Mouse (Mus musculus): ENCODE measurements at regions not wholly inside any gene's neighbourhood (a gene's known extent, or its start where the extent isn't known, plus 50 kb on each side); places are given as distances from the start of the nearest gene placed in this dataset.

GRCm38 (mm10) chr10:37988297-37989263, 833.0 kb downstream of the Rfpl4b start:
- Histone ChIP-seq H3K36me3 (no peaks in the 10 kb centered on the region), H3K27ac (replicated peaks) (no peak overlapping the region), H3K27me3 (no peaks in the 10 kb centered on the region), H3K4me2 (no peak overlapping the region), H3K9ac (no peak overlapping the region), H3K9me3 (no peaks in the 10 kb centered on the region), H3K4me1 (replicated peaks) (peaks cover 5% of the 10 kb centered on the region), H3K4me3 (no peak overlapping the region)
- ATAC-seq (ENCODE audit: low read depth), result peak; percentile 71; the same call in 1 of the 2 replicates
- 44% methylated on average over 11 of the region's 11 CpGs for WGBS

DNA sequence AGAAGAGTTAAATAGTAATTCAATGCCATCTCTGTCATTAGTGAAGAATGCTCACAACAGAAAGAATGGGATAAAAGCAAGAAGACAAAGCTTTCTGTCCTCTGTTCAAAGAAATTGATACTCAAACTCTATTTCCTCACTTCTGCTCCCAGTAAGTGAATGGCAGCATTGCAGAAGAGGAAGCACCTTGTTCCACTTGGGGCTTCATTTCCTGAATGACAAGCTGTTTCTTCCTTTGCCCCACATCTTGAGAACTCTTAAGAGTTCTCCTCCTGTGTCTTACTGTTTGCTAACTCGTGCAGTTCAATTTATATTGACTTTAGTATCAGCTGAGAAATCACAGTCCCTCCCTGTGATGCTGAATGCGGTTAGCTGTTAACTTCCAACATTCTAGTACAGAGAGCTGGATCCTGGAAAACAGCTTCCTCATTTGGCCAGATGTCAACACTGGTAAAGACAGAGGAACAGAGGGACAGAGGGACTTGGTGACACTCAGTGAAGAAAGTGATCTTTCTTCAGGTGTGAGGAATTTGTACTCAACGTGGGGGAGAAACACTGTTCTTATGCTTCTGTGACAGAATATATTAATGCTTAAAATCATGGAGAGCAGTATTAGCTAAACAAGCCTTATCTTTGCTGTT, 840.3 kb upstream of the Marcks start:
- 73% methylated on average over 3 of the region's 3 CpGs for WGBS

GRCm38 (mm10) chr10:37960051-37960450, 821.3 kb upstream of the Marcks start:
- H3K4me2 ChIP-seq, result no peak overlapping the region
- no peaks in the 10 kb centered on the region for H3K36me3 ChIP-seq
- H3K4me3 ChIP-seq, result no peak overlapping the region
- ATAC-seq (ENCODE audit: low read depth), result no peak
- H3K9me3 ChIP-seq, result no peaks in the 10 kb centered on the region
- no peak overlapping the region for H3K27ac ChIP-seq (replicated peaks)
- H3K9ac ChIP-seq, result no peak overlapping the region
- H3K4me1 ChIP-seq (replicated peaks), result no peaks in the 10 kb centered on the region
- H3K27me3 ChIP-seq, result no peaks in the 10 kb centered on the region

More for the DNA sequence above, 840.3 kb upstream of the Marcks start:
- no peak overlapping the region for H3K9ac ChIP-seq
- H3K27me3 ChIP-seq, result no peaks in the 10 kb centered on the region
- no peak overlapping the region for H3K4me3 ChIP-seq
- H3K27ac ChIP-seq (replicated peaks), result no peak overlapping the region
- H3K4me2 ChIP-seq, result no peak overlapping the region
- ATAC-seq (ENCODE audit: low read depth), result no peak
- no peaks in the 10 kb centered on the region for H3K36me3 ChIP-seq
- no peaks in the 10 kb centered on the region for H3K4me1 ChIP-seq (replicated peaks)
- H3K9me3 ChIP-seq, result no peaks in the 10 kb centered on the region

- Histone ChIP-seq H3K36me3 (no peaks in the 10 kb centered on the region), H3K4me3 (no peak overlapping the region), H3K27ac (replicated peaks) (no peak overlapping the region), H3K4me1 (replicated peaks) (no peaks in the 10 kb centered on the region), H3K9me3 (no peaks in the 10 kb centered on the region), H3K27me3 (no peaks in the 10 kb centered on the region), H3K9ac (no peak overlapping the region), H3K4me2 (no peak overlapping the region)
- ATAC-seq (ENCODE audit: low read depth), result no peak
- 88% methylated on average over 2 of the region's 2 CpGs for WGBS
Measured at GRCm38 (mm10) chr10:37914780-37915179, 776.1 kb upstream of the Marcks start.

GRCm38 (mm10) chr10:37911669-37912068, 772.9 kb upstream of the Marcks start:
- Histone ChIP-seq H3K36me3 (no peaks in the 10 kb centered on the region), H3K4me1 (replicated peaks) (no peaks in the 10 kb centered on the region), H3K4me3 (no peak overlapping the region), H3K9ac (no peak overlapping the region), H3K27ac (replicated peaks) (no peak overlapping the region), H3K27me3 (no peaks in the 10 kb centered on the region), H3K9me3 (no peaks in the 10 kb centered on the region), H3K4me2 (no peak overlapping the region)
- no peak for ATAC-seq (ENCODE audit: low read depth)

- no peak overlapping the region for H3K27ac ChIP-seq (replicated peaks)
- no peaks in the 10 kb centered on the region for H3K4me1 ChIP-seq (replicated peaks)
- H3K9ac ChIP-seq, result no peak overlapping the region
- H3K9me3 ChIP-seq, result no peaks in the 10 kb centered on the region
- H3K36me3 ChIP-seq, result no peaks in the 10 kb centered on the region
- no peak overlapping the region for H3K4me3 ChIP-seq
- H3K27me3 ChIP-seq, result no peaks in the 10 kb centered on the region
- ATAC-seq (ENCODE audit: low read depth), result no peak
- H3K4me2 ChIP-seq, result no peak overlapping the region
- 71% methylated on average over 2 of the region's 2 CpGs for WGBS
Measured at GRCm38 (mm10) chr10:37908276-37908675, 769.6 kb upstream of the Marcks start.

DNA sequence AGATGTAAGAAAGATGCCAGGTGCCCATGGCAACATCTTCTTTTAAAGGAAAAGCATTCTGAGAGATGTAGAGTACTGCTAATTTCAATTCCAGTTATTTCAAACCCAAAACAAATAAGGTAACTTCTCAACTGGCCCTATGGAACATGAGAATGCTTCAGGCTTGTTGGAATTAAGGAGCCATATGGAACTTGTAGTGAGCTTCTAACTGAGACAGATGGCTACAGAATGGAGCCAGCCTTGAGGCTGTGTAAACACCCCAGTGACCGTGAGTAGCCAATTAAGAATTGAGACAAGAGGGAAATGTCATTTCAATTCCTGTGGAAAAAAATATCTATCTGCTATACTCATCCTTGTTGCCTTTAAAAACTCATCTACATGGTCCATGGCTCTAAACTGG, 769.0 kb upstream of the Marcks start:
- H3K9me3 ChIP-seq, result no peaks in the 10 kb centered on the region
- H3K9ac ChIP-seq, result no peak overlapping the region
- H3K4me1 ChIP-seq (replicated peaks), result no peaks in the 10 kb centered on the region
- no peak overlapping the region for H3K27ac ChIP-seq (replicated peaks)
- no peak overlapping the region for H3K4me2 ChIP-seq
- ATAC-seq (ENCODE audit: low read depth), result no peak
- 42% methylated on average over 1 of the region's 1 CpGs for WGBS
- no peak overlapping the region for H3K4me3 ChIP-seq
- no peaks in the 10 kb centered on the region for H3K36me3 ChIP-seq
- no peaks in the 10 kb centered on the region for H3K27me3 ChIP-seq

DNA sequence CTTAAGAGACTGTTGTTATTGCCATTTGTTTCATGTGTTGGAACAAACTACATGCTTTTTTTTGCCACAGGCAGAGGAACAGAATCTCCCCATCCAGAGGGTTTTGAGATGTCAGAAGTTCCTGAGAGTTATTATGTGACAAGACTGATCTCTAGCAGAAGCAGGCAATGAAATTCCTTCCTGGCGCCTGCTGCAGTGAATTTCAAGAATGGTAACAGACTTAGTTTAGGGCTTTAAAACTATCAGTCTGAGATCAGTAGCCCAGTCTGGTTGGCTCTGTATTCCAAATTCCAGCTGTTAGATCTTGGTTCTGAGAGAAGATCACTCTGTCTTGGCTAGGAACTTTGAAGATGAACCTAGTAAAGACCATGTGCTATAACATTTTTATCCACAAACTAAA, 749.2 kb upstream of the Marcks start:
- WGBS, result 80% methylated on average over 1 of the region's 1 CpGs
- no peak overlapping the region for H3K9ac ChIP-seq
- H3K36me3 ChIP-seq, result no peaks in the 10 kb centered on the region
- H3K9me3 ChIP-seq, result no peaks in the 10 kb centered on the region
- no peak overlapping the region for H3K4me2 ChIP-seq
- H3K27me3 ChIP-seq, result no peaks in the 10 kb centered on the region
- H3K27ac ChIP-seq (replicated peaks), result no peak overlapping the region
- H3K4me3 ChIP-seq, result no peak overlapping the region
- H3K4me1 ChIP-seq (replicated peaks), result no peaks in the 10 kb centered on the region
- no peak for ATAC-seq (ENCODE audit: low read depth)

GRCm38 (mm10) chr10:37880841-37881240, 742.1 kb upstream of the Marcks start:
- Histone ChIP-seq H3K27me3 (no peaks in the 10 kb centered on the region), H3K4me2 (no peak overlapping the region), H3K27ac (replicated peaks) (no peak overlapping the region), H3K9me3 (no peaks in the 10 kb centered on the region), H3K4me1 (replicated peaks) (no peaks in the 10 kb centered on the region), H3K4me3 (no peak overlapping the region), H3K36me3 (no peaks in the 10 kb centered on the region), H3K9ac (no peak overlapping the region)
- no peak for ATAC-seq (ENCODE audit: low read depth)
- 89% methylated on average over 5 of the region's 5 CpGs for WGBS

- Histone ChIP-seq H3K4me3 (no peak overlapping the region), H3K9me3 (no peaks in the 10 kb centered on the region), H3K36me3 (no peaks in the 10 kb centered on the region), H3K4me1 (replicated peaks) (no peaks in the 10 kb centered on the region), H3K27me3 (no peaks in the 10 kb centered on the region), H3K9ac (no peak overlapping the region), H3K27ac (replicated peaks) (no peak overlapping the region), H3K4me2 (no peak overlapping the region)
- no peak for ATAC-seq (ENCODE audit: low read depth)
- 92% methylated on average over 2 of the region's 2 CpGs for WGBS
Measured at GRCm38 (mm10) chr10:37873925-37874324, 735.2 kb upstream of the Marcks start.

DNA sequence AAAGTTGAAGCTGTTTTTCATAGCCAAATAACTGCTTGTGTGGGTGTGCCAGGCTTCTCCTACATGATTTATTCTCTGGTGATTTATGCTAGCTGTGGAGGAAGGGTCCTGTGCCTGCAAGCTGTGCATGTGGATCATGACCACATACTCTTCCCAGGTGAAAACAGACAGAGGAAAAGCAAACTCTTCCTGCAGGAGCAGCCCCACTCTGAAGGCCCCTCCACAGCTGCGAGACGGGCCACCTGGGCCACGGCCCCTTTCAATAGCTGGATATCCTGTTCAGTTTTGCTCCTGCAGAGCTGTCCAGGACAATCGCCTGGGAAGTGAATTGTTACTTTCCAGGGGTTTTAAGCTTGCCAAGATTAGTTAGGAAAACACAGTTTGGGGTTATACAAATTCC, 722.3 kb upstream of the Marcks start:
- H3K4me1 ChIP-seq (replicated peaks), result no peaks in the 10 kb centered on the region
- no peak overlapping the region for H3K27ac ChIP-seq (replicated peaks)
- H3K36me3 ChIP-seq, result no peaks in the 10 kb centered on the region
- no peaks in the 10 kb centered on the region for H3K9me3 ChIP-seq
- no peak overlapping the region for H3K9ac ChIP-seq
- ATAC-seq (ENCODE audit: low read depth), result no peak
- 71% methylated on average over 4 of the region's 4 CpGs for WGBS
- H3K4me3 ChIP-seq, result no peak overlapping the region
- no peaks in the 10 kb centered on the region for H3K27me3 ChIP-seq
- H3K4me2 ChIP-seq, result no peak overlapping the region

DNA sequence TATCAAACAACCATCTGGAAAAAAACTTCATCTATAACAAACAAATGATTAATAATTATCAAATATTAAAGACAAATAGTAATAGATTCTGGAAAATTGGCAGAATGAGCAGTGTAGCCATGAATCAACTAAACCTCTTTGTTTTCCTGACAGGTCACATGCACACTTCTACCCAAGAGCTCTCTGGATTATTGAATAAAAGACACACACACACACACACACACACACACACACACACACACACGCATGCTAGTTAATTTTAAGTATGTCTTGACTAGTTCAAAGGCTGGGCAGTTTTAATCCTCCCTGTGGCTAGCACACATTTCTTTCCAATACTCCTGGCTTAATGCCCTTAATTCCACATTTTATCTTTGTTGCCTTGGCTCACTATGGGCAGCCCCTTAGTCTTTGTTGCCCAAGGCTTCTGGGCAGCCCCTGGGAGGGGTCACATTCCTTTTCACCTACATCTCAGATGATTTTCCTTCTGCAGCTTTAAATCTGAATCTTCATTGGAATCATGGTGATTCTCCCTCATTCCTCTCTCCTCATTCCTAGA, 710.6 kb upstream of the Marcks start:
- Histone ChIP-seq H3K4me1 (replicated peaks) (no peaks in the 10 kb centered on the region), H3K9ac (no peak overlapping the region), H3K36me3 (no peaks in the 10 kb centered on the region), H3K9me3 (peaks cover 7% of the 10 kb centered on the region; the same call in 1 of the 2 replicates), H3K27me3 (no peaks in the 10 kb centered on the region), H3K27ac (replicated peaks) (no peak overlapping the region), H3K4me3 (no peak overlapping the region), H3K4me2 (no peak overlapping the region)
- WGBS, result 82% methylated on average over 1 of the region's 1 CpGs
- ATAC-seq (ENCODE audit: low read depth), result no peak
